Mouse (Mus musculus): ENCODE measurements around the gene Ptprh. TPM values are rescaled to one million over a fixed set of nuclear protein-coding genes. Genes with fewer than 3 reads are reported as not detected.
A peak's percentile ranks its signal among the peaks of the same experiment; 100 is the strongest.

Ptprh gene
- polyA plus RNA-seq, 1 experiment from 2014 or later: 0.17 TPM

DNA sequence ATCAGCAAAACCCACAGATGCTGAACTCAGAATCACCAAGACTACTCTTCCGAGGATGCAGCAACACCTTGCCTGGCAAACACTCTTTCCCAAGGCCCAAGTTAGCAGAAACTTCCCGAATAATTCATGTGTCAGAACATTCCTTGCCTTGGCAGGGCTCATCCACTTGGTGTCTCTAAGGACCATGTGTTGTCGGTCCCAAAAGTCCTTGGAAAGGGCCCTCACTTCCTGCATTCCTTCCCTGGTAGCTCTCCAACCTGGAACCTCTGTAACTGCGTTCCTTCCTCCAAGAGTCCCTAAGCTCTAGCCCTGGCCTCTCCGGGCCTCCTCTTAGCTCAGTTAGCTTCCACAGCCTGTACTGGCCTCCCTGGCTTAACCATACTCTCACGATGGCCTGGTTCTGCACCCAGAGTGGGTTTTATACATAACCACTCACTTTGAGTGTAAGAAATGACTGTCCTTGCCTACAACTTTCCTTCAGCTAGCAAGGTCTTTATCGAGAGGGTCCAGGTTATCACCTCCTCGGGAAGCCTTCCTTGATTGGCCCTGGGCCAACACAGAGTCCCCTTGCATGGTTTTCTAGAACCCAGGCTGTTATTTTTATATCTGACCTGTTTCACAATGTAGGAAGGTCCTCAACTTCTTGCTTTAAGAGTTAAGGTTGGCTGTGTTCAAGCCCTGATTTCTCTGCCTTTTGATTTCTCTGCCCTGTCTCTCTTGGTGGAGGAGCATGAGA, 92.2 kb downstream of the Ptprh start:
- H3K9me3 ChIP-seq (replicated peaks; ENCODE audit: control insufficient read depth, low read length): no peaks in the 10 kb centered on the region
- H3K4me2 ChIP-seq (ENCODE audit: low read depth, low read length): peak overlapping the region; percentile 41
- no peaks in the 10 kb centered on the region for H3K36me3 ChIP-seq (ENCODE audit: control insufficient read depth, insufficient read depth)
- peak overlapping the region; percentile 68 for H3K9ac ChIP-seq (ENCODE audit: low read length)
- H3K4me1 ChIP-seq (ENCODE audit: control insufficient read depth, insufficient read depth, low read length): peaks cover 59% of the 10 kb centered on the region
- ATAC-seq (replicated peaks; ENCODE audit: extremely low read depth, insufficient read depth, low FRiP score): no peak
- H3K27me3 ChIP-seq (ENCODE audit: control insufficient read depth, insufficient read depth, low read length): no peaks in the 10 kb centered on the region
- H3K27ac ChIP-seq (ENCODE audit: low read length): peak overlapping the region; percentile 88
- WGBS: 22% methylated on average over 8 of the region's 8 CpGs
- H3K4me3 ChIP-seq (ENCODE audit: low read length): no peak overlapping the region

DNA sequence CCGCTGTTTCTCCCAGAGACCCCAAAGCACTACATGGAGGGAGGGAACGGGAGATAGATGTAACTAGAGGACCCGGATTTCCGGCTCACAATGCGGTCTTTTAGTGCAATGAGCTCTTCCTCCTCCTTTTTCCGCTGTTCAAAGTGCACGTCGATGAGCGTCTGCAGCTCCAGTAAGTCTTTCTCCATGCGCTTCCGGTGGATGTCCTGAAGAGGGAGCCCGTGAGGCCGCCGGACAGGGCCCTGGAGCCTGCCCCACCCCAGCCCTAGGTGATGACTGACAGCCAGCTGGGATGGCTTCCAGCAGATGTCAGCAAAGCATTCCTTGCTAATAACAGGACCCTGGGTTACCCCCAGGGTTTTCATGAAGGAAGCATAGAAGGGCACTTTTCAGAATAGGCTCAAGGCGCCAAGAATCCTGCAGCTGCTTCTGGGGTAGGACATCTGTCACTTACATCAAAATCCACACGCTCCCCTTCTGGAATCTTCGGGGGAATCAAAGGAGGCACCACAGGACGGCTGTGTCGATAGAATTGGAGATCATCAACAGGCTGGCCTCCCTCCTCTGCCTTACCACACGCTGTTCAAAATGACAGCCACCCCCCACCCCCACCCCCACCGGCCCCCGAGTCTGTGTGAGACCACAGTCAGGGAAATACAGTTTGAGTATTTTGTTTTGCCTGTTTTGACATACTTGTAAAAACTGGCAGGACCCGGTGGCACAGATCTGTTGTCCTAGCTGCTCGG, 93.8 kb downstream of the Ptprh start:
- Histone ChIP-seq H3K36me3 (ENCODE audit: control insufficient read depth, insufficient read depth) (no peaks in the 10 kb centered on the region), H3K9ac (ENCODE audit: low read length) (peak overlapping the region; percentile 53), H3K9me3 (replicated peaks; ENCODE audit: control insufficient read depth, low read length) (no peaks in the 10 kb centered on the region), H3K4me3 (ENCODE audit: low read length) (0 out of 2 replicates have a peak overlapping the region, but pooled peaks have one; percentile 13), H3K27ac (ENCODE audit: low read length) (peak overlapping the region; percentile 88), H3K27me3 (ENCODE audit: control insufficient read depth, insufficient read depth, low read length) (no peaks in the 10 kb centered on the region), H3K4me1 (ENCODE audit: control insufficient read depth, insufficient read depth, low read length) (peaks cover 47% of the 10 kb centered on the region), H3K4me2 (ENCODE audit: low read depth, low read length) (peak overlapping the region; percentile 46)
- WGBS: 9% methylated on average over 24 of the region's 24 CpGs
- peak; percentile 85 for ATAC-seq (replicated peaks; ENCODE audit: extremely low read depth, insufficient read depth, low FRiP score)

DNA sequence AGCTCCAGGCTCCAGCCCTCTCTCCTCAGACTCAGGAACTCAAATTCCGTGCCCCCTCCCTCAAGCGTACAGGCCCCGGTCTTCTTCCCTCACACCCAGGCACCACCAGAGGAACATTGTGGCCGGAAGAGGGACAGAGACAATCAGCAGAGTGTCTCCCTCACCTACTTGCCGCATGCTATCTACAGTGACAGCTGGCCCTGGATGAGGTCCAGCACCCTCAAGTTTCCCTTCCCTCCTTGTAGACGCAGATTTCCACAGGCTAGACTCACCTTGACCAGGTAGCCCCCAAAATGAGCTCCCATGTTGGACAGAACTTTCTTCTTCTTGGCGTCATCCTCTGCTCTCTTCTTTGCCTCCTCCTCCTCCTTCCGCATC, 95.1 kb downstream of the Ptprh start:
- WGBS: 78% methylated on average over 8 of the region's 8 CpGs
- no peaks in the 10 kb centered on the region for H3K27me3 ChIP-seq (ENCODE audit: control insufficient read depth, insufficient read depth, low read length)
- no peak overlapping the region for H3K4me2 ChIP-seq (ENCODE audit: low read depth, low read length)
- H3K36me3 ChIP-seq (ENCODE audit: control insufficient read depth, insufficient read depth): 0 out of 2 replicates have a peak, but pooled peaks cover 2% of the 10 kb centered on the region
- no peak for ATAC-seq (replicated peaks; ENCODE audit: extremely low read depth, insufficient read depth, low FRiP score)
- H3K9me3 ChIP-seq (replicated peaks; ENCODE audit: control insufficient read depth, low read length): no peaks in the 10 kb centered on the region
- H3K27ac ChIP-seq (ENCODE audit: low read length): no peak overlapping the region
- H3K4me3 ChIP-seq (ENCODE audit: low read length): no peak overlapping the region
- H3K9ac ChIP-seq (ENCODE audit: low read length): 0 out of 2 replicates have a peak overlapping the region, but pooled peaks have one; percentile 22
- peaks cover 38% of the 10 kb centered on the region for H3K4me1 ChIP-seq (ENCODE audit: control insufficient read depth, insufficient read depth, low read length)

DNA sequence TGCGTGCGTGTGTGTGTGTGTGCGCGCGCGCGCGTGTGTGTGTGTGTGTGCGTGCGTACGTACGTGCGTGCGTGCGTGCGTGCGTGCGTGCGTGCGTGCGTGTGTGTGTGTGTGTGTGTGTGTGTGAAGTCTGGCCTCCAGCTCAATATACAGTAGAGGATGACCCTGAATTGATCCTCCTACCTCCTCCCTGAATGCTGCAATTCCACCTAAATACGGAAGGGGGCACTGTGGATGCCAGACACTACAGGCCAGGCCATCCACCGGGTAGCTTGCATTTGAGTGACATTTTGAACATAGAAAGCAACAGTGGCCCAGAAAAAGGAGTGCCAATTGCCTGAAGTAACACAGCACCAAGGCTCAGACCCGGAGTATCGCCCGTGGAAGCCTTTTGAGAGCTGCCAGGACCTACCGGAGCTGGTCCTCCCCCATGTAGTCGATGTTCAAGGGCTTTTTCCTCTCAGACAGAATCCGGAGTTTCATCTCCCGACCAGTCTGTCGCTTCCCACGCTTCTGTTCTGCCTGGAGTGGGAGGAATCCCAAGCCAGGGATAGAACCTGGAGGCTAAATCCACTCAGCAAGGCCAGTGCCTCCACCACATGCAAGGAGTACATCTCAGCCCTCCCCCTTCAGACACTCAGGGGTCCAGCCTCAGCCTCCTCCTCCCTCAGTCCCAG, 95.6 kb downstream of the Ptprh start:
- H3K4me2 ChIP-seq (ENCODE audit: low read depth, low read length): no peak overlapping the region
- H3K36me3 ChIP-seq (ENCODE audit: control insufficient read depth, insufficient read depth): 0 out of 2 replicates have a peak, but pooled peaks cover 2% of the 10 kb centered on the region
- H3K4me1 ChIP-seq (ENCODE audit: control insufficient read depth, insufficient read depth, low read length): peaks cover 36% of the 10 kb centered on the region
- H3K27me3 ChIP-seq (ENCODE audit: control insufficient read depth, insufficient read depth, low read length): no peaks in the 10 kb centered on the region
- no peak overlapping the region for H3K4me3 ChIP-seq (ENCODE audit: low read length)
- 0 out of 2 replicates have a peak overlapping the region, but pooled peaks have one; percentile 22 for H3K9ac ChIP-seq (ENCODE audit: low read length)
- H3K27ac ChIP-seq (ENCODE audit: low read length): no peak overlapping the region
- no peak for ATAC-seq (replicated peaks; ENCODE audit: extremely low read depth, insufficient read depth, low FRiP score)
- H3K9me3 ChIP-seq (replicated peaks; ENCODE audit: control insufficient read depth, low read length): no peaks in the 10 kb centered on the region
- WGBS: 74% methylated on average over 24 of the region's 32 CpGs

- ATAC-seq (replicated peaks; ENCODE audit: extremely low read depth, insufficient read depth, low FRiP score): no peak
- 78% methylated on average over 3 of the region's 4 CpGs for WGBS
- no peak overlapping the region for H3K9ac ChIP-seq (ENCODE audit: low read length)
- 0 out of 2 replicates have a peak, but pooled peaks cover 2% of the 10 kb centered on the region for H3K36me3 ChIP-seq (ENCODE audit: control insufficient read depth, insufficient read depth)
- no peak overlapping the region for H3K27ac ChIP-seq (ENCODE audit: low read length)
- no peaks in the 10 kb centered on the region for H3K27me3 ChIP-seq (ENCODE audit: control insufficient read depth, insufficient read depth, low read length)
- H3K4me2 ChIP-seq (ENCODE audit: low read depth, low read length): no peak overlapping the region
- H3K9me3 ChIP-seq (replicated peaks; ENCODE audit: control insufficient read depth, low read length): no peaks in the 10 kb centered on the region
- H3K4me1 ChIP-seq (ENCODE audit: control insufficient read depth, insufficient read depth, low read length): peaks cover 35% of the 10 kb centered on the region
- no peak overlapping the region for H3K4me3 ChIP-seq (ENCODE audit: low read length)
Measured at GRCm38 (mm10) chr7:4507220-4507619, 96.6 kb downstream of the Ptprh start.

- ATAC-seq (replicated peaks; ENCODE audit: extremely low read depth, insufficient read depth, low FRiP score): no peak
- no peaks in the 10 kb centered on the region for H3K27me3 ChIP-seq (ENCODE audit: control insufficient read depth, insufficient read depth, low read length)
- no peak overlapping the region for H3K4me2 ChIP-seq (ENCODE audit: low read depth, low read length)
- 44% methylated on average over 11 of the region's 11 CpGs for WGBS
- no peak overlapping the region for H3K4me3 ChIP-seq (ENCODE audit: low read length)
- H3K36me3 ChIP-seq (ENCODE audit: control insufficient read depth, insufficient read depth): 0 out of 2 replicates have a peak, but pooled peaks cover 2% of the 10 kb centered on the region
- H3K4me1 ChIP-seq (ENCODE audit: control insufficient read depth, insufficient read depth, low read length): peaks cover 24% of the 10 kb centered on the region
- peak overlapping the region; percentile 70 for H3K27ac ChIP-seq (ENCODE audit: low read length)
- no peaks in the 10 kb centered on the region for H3K9me3 ChIP-seq (replicated peaks; ENCODE audit: control insufficient read depth, low read length)
- no peak overlapping the region for H3K9ac ChIP-seq (ENCODE audit: low read length)
Measured at GRCm38 (mm10) chr7:4504646-4505435, 99.0 kb downstream of the Ptprh start.

GRCm38 (mm10) chr7:4503858-4504257, 100.0 kb downstream of the Ptprh start:
- WGBS: 75% methylated on average over 5 of the region's 5 CpGs
- no peak overlapping the region for H3K9ac ChIP-seq (ENCODE audit: low read length)
- no peak for ATAC-seq (replicated peaks; ENCODE audit: extremely low read depth, insufficient read depth, low FRiP score)
- no peaks in the 10 kb centered on the region for H3K9me3 ChIP-seq (replicated peaks; ENCODE audit: control insufficient read depth, low read length)
- no peak overlapping the region for H3K4me3 ChIP-seq (ENCODE audit: low read length)
- no peak overlapping the region for H3K4me2 ChIP-seq (ENCODE audit: low read depth, low read length)
- 0 out of 2 replicates have a peak, but pooled peaks cover 2% of the 10 kb centered on the region for H3K36me3 ChIP-seq (ENCODE audit: control insufficient read depth, insufficient read depth)
- H3K27me3 ChIP-seq (ENCODE audit: control insufficient read depth, insufficient read depth, low read length): no peaks in the 10 kb centered on the region
- H3K4me1 ChIP-seq (ENCODE audit: control insufficient read depth, insufficient read depth, low read length): peaks cover 30% of the 10 kb centered on the region
- no peak overlapping the region; the same call in 1 of the 2 replicates for H3K27ac ChIP-seq (ENCODE audit: low read length)

DNA sequence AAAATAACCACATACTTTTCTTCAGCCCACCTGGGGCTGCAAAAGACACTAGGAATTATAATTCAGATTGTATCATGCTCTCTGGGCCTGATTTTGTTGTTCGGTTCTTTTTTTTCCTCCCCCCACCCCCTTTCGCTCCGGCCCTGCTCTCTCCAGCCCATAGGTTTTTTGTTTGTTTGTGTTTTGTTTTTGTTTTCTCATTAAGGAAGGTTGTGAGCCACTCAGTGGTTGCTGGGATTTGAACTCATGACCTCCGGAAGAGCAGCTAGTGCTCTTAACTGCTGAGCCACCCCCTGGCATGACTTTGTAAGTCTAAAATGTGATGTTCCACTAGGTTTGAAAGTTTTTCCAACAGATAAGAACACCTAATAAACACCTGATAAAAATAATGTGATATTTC, 100.7 kb downstream of the Ptprh start:
- no peak overlapping the region for H3K4me2 ChIP-seq (ENCODE audit: low read depth, low read length)
- ATAC-seq (replicated peaks; ENCODE audit: extremely low read depth, insufficient read depth, low FRiP score): no peak
- H3K27ac ChIP-seq (ENCODE audit: low read length): no peak overlapping the region

More for the DNA sequence above, 100.7 kb downstream of the Ptprh start:
- Histone ChIP-seq H3K9ac (ENCODE audit: low read length) (no peak overlapping the region), H3K4me1 (ENCODE audit: control insufficient read depth, insufficient read depth, low read length) (peaks cover 34% of the 10 kb centered on the region), H3K27me3 (ENCODE audit: control insufficient read depth, insufficient read depth, low read length) (no peaks in the 10 kb centered on the region), H3K4me3 (ENCODE audit: low read length) (no peak overlapping the region), H3K36me3 (ENCODE audit: control insufficient read depth, insufficient read depth) (0 out of 2 replicates have a peak, but pooled peaks cover 2% of the 10 kb centered on the region), H3K9me3 (replicated peaks; ENCODE audit: control insufficient read depth, low read length) (no peaks in the 10 kb centered on the region)
- 75% methylated on average over 4 of the region's 4 CpGs for WGBS

All from heart, embryonic 16.5 days (tissue).